Mouse (Mus musculus) hindbrain, postnatal 0 days (tissue): ENCODE data around the gene Rab3ip. TPM values are rescaled to one million over a fixed set of nuclear protein-coding genes. Genes with fewer than 3 reads are reported as not detected.

ENCODE experiments used
- ATAC-seq: fragments of 200-750 bp; cut with Nextera tagmentation; 2 replicates; pipeline ENCODE4 v1.8.0; 2017; ENCODE audit warnings: mild to moderate bottlenecking, moderate TSS enrichment, moderate library complexity
- DNase-seq: peaks from one replicate; pipeline ENCODE4 v3.0.0-alpha.2; 2015; ENCODE audit warnings: low spot score
- H3K27ac ChIP-seq: fragments of 300-500 bp; sonication (generic); 2 replicates; pipeline ENCODE4 v1.5.1; 2014; ENCODE audit warnings: mild to moderate bottlenecking
- H3K27me3 ChIP-seq: fragments of 300-500 bp; sonication (generic); 2 replicates; pipeline ENCODE4 v1.6.1; 2014; ENCODE audit warnings: low read length, mixed read lengths; ENCODE audit not compliant: insufficient read depth
- H3K36me3 ChIP-seq: fragments of 300-500 bp; sonication (generic); 2 replicates; pipeline ENCODE4 v1.6.1; 2014; ENCODE audit warnings: low read length, mixed read lengths; ENCODE audit not compliant: insufficient read depth
- H3K4me1 ChIP-seq: fragments of 300-500 bp; sonication (generic); 2 replicates; pipeline ENCODE4 v1.6.1; 2014; ENCODE audit warnings: antibody characterized with exemption, low read length, mixed read lengths; ENCODE audit not compliant: insufficient read depth
- H3K4me2 ChIP-seq: fragments of 300-500 bp; sonication (generic); 2 replicates; pipeline ENCODE4 v1.6.1; 2014; ENCODE audit warnings: low read depth, mild to moderate bottlenecking, low read length, moderate library complexity, mixed read lengths
- H3K4me3 ChIP-seq: fragments of 300-500 bp; sonication (generic); 2 replicates; pipeline ENCODE4 v1.5.1; 2014; ENCODE audit warnings: low read length
- H3K9ac ChIP-seq: fragments of 300-500 bp; sonication (generic); replicated peaks from 2 replicates; pipeline ENCODE4 v1.6.1; 2014; ENCODE audit warnings: mild to moderate bottlenecking, low read length, moderate library complexity, mixed read lengths
- H3K9me3 ChIP-seq: fragments of 300-500 bp; sonication (generic); 2 replicates; pipeline ENCODE4 v1.6.1; 2016; ENCODE audit warnings: low read length, mixed read lengths
- CTCF ChIP-seq: IDR thresholded peaks from 2 replicates; pipeline ENCODE4 v1.5.1; 2016; ENCODE audit warnings: antibody characterized with exemption, control low read depth, low read depth
- WGBS: fragments of 180-500 bp; shearing (Covaris S2); extraction: QIAGEN DNeasy Blood & Tissue Kit; methylation state at CpG from one replicate; pipeline ENCODE4 v1.1.7; 2014; 5-methylcytosine and 5-hydroxymethylcytosine counted together
- polyA plus RNA-seq: library from polyadenylated mRNA; unstranded; fragments of >200 nt; fragmentation: Nextera tagmentation; extraction: Ambion mirVana; gene quantifications from 2 replicates; pipeline ENCODE4 v1.2.1, GENCODE M21; 2015
- total RNA-seq: library from RNA; depleted of rRNA; stranded (reverse); fragments of >200 nt; gene quantifications from 2 replicates; pipeline ENCODE4 v1.2.3, GENCODE M21; 2014

Gene Rab3ip
- total and polyA plus RNA-seq, 2 experiments from 2014 or later: 38.7 to 134 TPM

- H3K27me3 ChIP-seq: no peaks in the 10 kb centered on the region
- H3K27ac ChIP-seq: no peak within 1 kb of the TSS
- no peak for TF ChIP-seq CTCF
- H3K4me1 ChIP-seq: 0 out of 2 replicates have a peak, but pooled peaks cover 3% of the 10 kb centered on the region
- H3K36me3 ChIP-seq: no peaks in the 10 kb centered on the region
- ATAC-seq: no peak; the same call in 1 of the 2 replicates
- no peak for DNase-seq
- no peaks in the 10 kb centered on the region for H3K9me3 ChIP-seq
- 40% methylated on average over 21 of the region's 21 CpGs for WGBS
- no peak within 1 kb of the TSS for H3K9ac ChIP-seq
- H3K4me2 ChIP-seq: peak within 1 kb of the TSS; percentile 27
- H3K4me3 ChIP-seq: no peak within 1 kb of the TSS
Measured at GRCm38 (mm10) chr10:116986264-116987082, 35.9 kb upstream of the Rab3ip start, which contains the start of gene Best3. Best3 (plus strand) TSS chr10:116986314.

- TF ChIP-seq CTCF: no peak
- DNase-seq: no peak
- no peaks in the 10 kb centered on the region for H3K27me3 ChIP-seq
- no peaks in the 10 kb centered on the region for H3K9me3 ChIP-seq
- ATAC-seq: no peak
- no peak overlapping the region for H3K4me2 ChIP-seq
- no peak overlapping the region for H3K9ac ChIP-seq
- WGBS: 56% methylated on average over 12 of the region's 12 CpGs
- H3K36me3 ChIP-seq: no peaks in the 10 kb centered on the region
- no peak overlapping the region for H3K27ac ChIP-seq
- H3K4me1 ChIP-seq: 0 out of 2 replicates have a peak, but pooled peaks cover 3% of the 10 kb centered on the region
- no peak overlapping the region for H3K4me3 ChIP-seq
Measured at GRCm38 (mm10) chr10:116984836-116985235, 34.3 kb upstream of the Rab3ip start.

GRCm38 (mm10) chr10:116982526-116982925, 32.0 kb upstream of the Rab3ip start:
- H3K4me2 ChIP-seq: no peak overlapping the region
- no peaks in the 10 kb centered on the region for H3K27me3 ChIP-seq
- no peaks in the 10 kb centered on the region for H3K36me3 ChIP-seq
- 0 out of 2 replicates have a peak, but pooled peaks cover 3% of the 10 kb centered on the region for H3K4me1 ChIP-seq
- 76% methylated on average over 4 of the region's 4 CpGs for WGBS
- no peak for DNase-seq
- H3K4me3 ChIP-seq: no peak overlapping the region
- no peak overlapping the region for H3K27ac ChIP-seq
- no peak overlapping the region for H3K9ac ChIP-seq
- no peak for ATAC-seq
- no peaks in the 10 kb centered on the region for H3K9me3 ChIP-seq
- TF ChIP-seq CTCF: no peak

- Histone ChIP-seq H3K36me3 (no peaks in the 10 kb centered on the region), H3K9ac (no peak overlapping the region), H3K4me3 (no peak overlapping the region), H3K27ac (no peak overlapping the region), H3K4me2 (no peak overlapping the region), H3K9me3 (no peaks in the 10 kb centered on the region), H3K4me1 (no peaks in the 10 kb centered on the region), H3K27me3 (no peaks in the 10 kb centered on the region)
- ATAC-seq: no peak
- peak; percentile 73 for TF ChIP-seq CTCF
- peak; percentile 33 for DNase-seq
- 76% methylated on average over 3 of the region's 3 CpGs for WGBS
Measured at GRCm38 (mm10) chr10:116980888-116981287, 30.3 kb upstream of the Rab3ip start.

GRCm38 (mm10) chr10:116980273-116980672, 29.7 kb upstream of the Rab3ip start:
- TF ChIP-seq CTCF: no peak
- ATAC-seq: no peak

GRCm38 (mm10) chr10:116978841-116979240, 28.3 kb upstream of the Rab3ip start:
- ATAC-seq: no peak
- Histone ChIP-seq H3K27me3 (no peaks in the 10 kb centered on the region), H3K4me2 (no peak overlapping the region), H3K4me3 (no peak overlapping the region), H3K36me3 (no peaks in the 10 kb centered on the region), H3K9ac (no peak overlapping the region), H3K9me3 (no peaks in the 10 kb centered on the region), H3K4me1 (no peaks in the 10 kb centered on the region), H3K27ac (no peak overlapping the region)
- no peak for TF ChIP-seq CTCF
- 83% methylated on average over 9 of the region's 9 CpGs for WGBS
- no peak for DNase-seq

More at GRCm38 (mm10) chr10:116980273-116980672, 29.7 kb upstream of the Rab3ip start:
- H3K4me2 ChIP-seq: no peak overlapping the region
- H3K4me3 ChIP-seq: no peak overlapping the region
- no peaks in the 10 kb centered on the region for H3K36me3 ChIP-seq
- H3K9ac ChIP-seq: no peak overlapping the region
- H3K27me3 ChIP-seq: no peaks in the 10 kb centered on the region
- no peak overlapping the region for H3K27ac ChIP-seq
- H3K4me1 ChIP-seq: no peaks in the 10 kb centered on the region
- WGBS: 87% methylated on average over 4 of the region's 4 CpGs
- no peaks in the 10 kb centered on the region for H3K9me3 ChIP-seq
- DNase-seq: no peak

GRCm38 (mm10) chr10:116977858-116978257, 27.3 kb upstream of the Rab3ip start:
- Histone ChIP-seq H3K27ac (no peak overlapping the region), H3K36me3 (no peaks in the 10 kb centered on the region), H3K4me1 (no peaks in the 10 kb centered on the region), H3K9ac (no peak overlapping the region), H3K4me2 (no peak overlapping the region), H3K4me3 (no peak overlapping the region), H3K9me3 (no peaks in the 10 kb centered on the region), H3K27me3 (no peaks in the 10 kb centered on the region)
- ATAC-seq: no peak
- 83% methylated on average over 2 of the region's 2 CpGs for WGBS
- no peak for TF ChIP-seq CTCF
- DNase-seq: no peak
